Mouse (Mus musculus): ENCODE results near the gene Pip4k2c.

GRCm38 (mm10) chr10:127188465-127189115 lies 22.8 kb downstream of the Pip4k2c start:
- TF ChIP-seq CTCF (IDR thresholded peaks at IDR 0.05; ENCODE audit: borderline replicate concordance, insufficient read depth, low read depth, low read length) (no peak), POLR2A (IDR thresholded peaks at IDR 0.05; ENCODE audit: borderline replicate concordance, insufficient read depth, low read length) (peak; percentile 49; the same call in 1 of the 2 replicates)
